Mouse (Mus musculus): ENCODE measurements at regions not wholly inside any gene's neighbourhood (a gene's known extent, or its start where the extent isn't known, plus 50 kb on each side); places are given as distances from the start of the nearest gene placed in this dataset.
"Not testable (repeated sequence)": the region's sequence is repeated elsewhere in the genome, so short reads cannot be mapped to it uniquely, and the experiment has no call there.

- DNase-seq (ENCODE audit: low read depth, low spot score): no peak
These were observed 94.9 kb downstream of the Plppr4 start for GRCm38 (mm10) chr3:117265790-117266189.

GRCm38 (mm10) chr3:117247833-117248232 lies 112.8 kb downstream of the Plppr4 start:
- no peak for DNase-seq (ENCODE audit: low read depth, low spot score)

- DNase-seq (ENCODE audit: low read depth, low spot score): no peak
These were observed 118.9 kb downstream of the Plppr4 start for GRCm38 (mm10) chr3:117241810-117242209.

DNA sequence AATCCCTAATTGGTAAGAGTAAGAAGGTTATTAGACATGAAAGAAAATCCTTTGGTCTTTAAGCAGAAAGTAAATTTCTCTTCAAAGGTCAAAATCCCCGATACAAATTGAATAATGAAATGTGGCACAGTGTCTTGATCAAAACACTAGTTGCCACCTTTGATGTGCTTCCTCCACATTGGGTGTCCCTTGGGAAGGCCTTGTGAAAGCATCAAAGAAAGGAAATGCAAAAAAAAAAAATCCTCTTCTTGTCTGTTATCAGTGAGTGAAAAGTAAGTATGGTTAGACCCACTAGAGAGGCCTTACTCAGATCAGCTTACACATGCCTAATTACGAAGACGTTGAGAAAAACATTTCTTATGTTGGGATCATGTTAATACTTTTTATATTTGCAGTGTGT lies 134.1 kb downstream of the Plppr4 start:
- DNase-seq (ENCODE audit: low read depth, low spot score): no peak

- DNase-seq (ENCODE audit: low read depth, low spot score): no peak
These were observed 135.6 kb downstream of the Plppr4 start for GRCm38 (mm10) chr3:117225041-117225440.

- DNase-seq (ENCODE audit: low read depth, low spot score): no peak
These were observed 142.7 kb downstream of the Plppr4 start for GRCm38 (mm10) chr3:117217952-117218351.

- DNase-seq (ENCODE audit: low read depth, low spot score): no peak
These were observed 168.8 kb downstream of the Plppr4 start for GRCm38 (mm10) chr3:117191903-117192302.

- no peak for DNase-seq (ENCODE audit: low read depth, low spot score)
These were observed 171.7 kb downstream of the Plppr4 start for GRCm38 (mm10) chr3:117188782-117189500.

DNA sequence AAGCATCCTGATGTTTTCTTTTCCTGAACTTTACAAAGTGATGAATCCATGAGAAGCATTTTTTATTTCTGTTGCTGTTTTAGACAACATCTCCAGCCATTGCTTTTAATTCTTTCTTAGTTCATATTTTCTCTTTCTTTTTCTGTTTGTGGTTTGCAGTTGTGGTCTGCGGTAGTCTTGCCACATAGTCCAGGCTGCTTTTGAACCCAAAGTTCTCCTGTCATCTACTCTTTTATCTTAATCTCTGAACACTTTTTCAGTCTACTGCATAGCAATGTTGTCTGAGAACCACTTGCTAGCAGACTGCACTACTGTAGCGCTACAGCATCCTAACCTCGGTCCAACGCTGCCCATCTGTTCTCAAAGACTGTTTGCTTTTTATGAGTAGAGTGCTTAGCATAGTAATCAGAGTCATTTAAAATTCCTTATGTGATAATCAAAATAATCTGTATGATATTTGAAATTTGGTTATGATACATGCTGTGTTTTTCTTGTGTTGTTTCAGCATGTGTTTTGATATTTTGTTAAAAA lies 177.0 kb downstream of the Plppr4 start:
- no peak for DNase-seq (ENCODE audit: low read depth, low spot score)

DNA sequence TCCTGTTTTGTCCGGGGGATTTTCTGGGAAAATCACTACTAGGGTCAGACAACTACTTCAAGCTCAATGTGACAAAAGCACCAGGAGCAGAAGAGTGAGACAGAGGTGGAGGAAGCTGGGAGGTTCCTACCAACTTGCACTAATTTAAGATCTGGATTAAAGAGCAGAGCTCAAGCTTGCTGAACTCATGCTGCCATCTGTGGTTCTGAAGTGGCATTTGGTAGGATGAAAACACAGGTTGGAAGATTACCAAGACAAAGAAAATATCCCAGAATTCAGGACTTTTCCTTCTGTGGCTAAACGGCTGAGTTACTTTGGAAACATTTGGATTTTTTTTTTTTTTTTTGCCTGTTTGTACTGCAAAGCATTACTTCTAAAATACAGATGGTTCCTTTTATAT lies 190.9 kb downstream of the Plppr4 start:
- DNase-seq (ENCODE audit: low read depth, low spot score): no peak

DNA sequence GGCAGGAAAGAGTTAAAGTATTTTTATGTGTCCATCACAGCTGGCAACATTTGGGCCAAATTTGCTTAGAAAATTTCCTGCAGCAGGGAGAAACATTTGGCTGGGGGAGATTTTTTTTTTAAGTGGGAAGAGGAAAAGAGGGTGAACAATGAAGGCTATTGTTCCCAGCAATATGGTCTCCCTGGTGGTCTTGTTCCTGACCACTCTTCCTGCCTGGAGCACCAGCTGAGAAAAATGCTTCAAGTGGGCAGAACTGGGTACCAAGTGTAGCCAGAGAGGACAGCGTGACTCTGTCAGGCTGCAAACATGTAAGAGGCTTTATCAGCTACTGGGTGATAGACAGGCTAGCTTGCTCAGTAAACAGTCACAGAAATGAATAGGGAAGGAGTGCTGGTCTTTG lies 194.3 kb upstream of the Palmd start:
- no peak for DNase-seq (ENCODE audit: low read depth, low spot score)

DNA sequence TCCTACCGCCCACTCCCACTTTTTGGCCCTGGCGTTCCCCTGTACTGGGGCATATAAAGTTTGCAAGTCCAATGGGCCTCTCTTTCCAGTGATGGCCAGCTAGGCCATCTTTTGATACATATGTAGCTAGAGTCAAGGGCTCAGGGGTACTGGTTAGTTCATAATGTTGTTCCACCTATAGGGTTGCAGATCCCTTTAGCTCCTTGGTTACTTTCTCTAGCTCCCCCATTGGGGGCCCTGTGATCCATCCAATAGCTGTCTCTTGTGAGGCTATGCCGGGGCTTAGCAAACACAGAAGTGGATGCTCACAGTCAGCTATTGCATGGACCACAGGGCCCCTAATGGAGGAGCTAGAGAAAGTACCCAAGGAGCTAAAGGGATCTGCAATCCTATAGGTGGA lies 191.9 kb upstream of the Palmd start:
- DNase-seq (ENCODE audit: low read depth, low spot score): not testable (repeated sequence)

- DNase-seq (ENCODE audit: low read depth, low spot score): no peak
These were observed 186.5 kb upstream of the Palmd start for GRCm38 (mm10) chr3:117155274-117155673.

DNA sequence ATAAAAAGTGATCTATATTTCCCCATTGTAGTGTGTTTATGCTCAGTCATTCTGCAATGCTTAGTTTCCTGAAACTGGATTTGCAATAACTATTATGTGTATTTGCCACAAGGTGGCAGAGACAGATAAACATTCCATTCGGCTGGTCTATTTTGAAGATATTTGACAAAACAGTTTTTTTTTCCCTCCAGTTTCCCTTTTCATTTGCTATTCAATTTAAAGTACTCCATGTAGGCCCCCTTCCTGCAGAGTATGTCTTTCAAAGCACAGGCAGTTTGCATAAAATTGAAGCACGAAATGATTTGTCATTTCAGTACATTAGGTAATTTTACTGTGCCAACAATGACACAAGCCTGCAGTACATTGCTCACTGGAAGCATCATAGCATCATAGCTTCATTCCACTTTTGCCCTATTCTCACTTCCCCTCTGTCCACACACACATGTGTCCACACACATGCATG lies 184.3 kb upstream of the Palmd start:
- no peak for DNase-seq (ENCODE audit: low read depth, low spot score)

DNA sequence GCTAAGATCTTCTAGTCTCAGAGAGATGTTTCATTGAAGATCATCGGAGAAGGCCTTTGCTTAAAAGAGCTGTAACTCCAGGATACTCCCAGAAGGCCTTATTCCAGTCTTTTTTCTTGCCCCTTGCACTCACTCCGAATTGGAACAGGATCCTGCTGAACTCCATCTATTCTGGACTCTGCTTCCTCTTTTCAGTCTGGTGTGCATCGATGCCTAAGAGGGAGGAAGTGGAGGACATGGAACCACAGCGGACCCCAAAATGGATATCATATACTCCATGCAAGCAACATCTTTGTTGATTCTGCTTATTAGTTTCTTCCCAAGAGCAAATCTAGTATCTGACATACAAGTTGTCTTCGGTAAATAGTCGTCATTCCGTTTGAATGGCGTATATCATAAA lies 183.6 kb upstream of the Palmd start:
- no peak for DNase-seq (ENCODE audit: low read depth, low spot score)

- no peak for DNase-seq (ENCODE audit: low read depth, low spot score)
These were observed 178.6 kb upstream of the Palmd start for GRCm38 (mm10) chr3:117147414-117147813.

- peak; percentile 3 for DNase-seq (ENCODE audit: low read depth, low spot score)
These were observed 171.0 kb upstream of the Palmd start for GRCm38 (mm10) chr3:117139835-117140234.

- DNase-seq (ENCODE audit: low read depth, low spot score): no peak
These were observed 169.9 kb upstream of the Palmd start for GRCm38 (mm10) chr3:117138720-117139119.

GRCm38 (mm10) chr3:117132897-117133296 lies 164.1 kb upstream of the Palmd start:
- no peak for DNase-seq (ENCODE audit: low read depth, low spot score)

GRCm38 (mm10) chr3:117122211-117122610 lies 153.4 kb upstream of the Palmd start:
- DNase-seq (ENCODE audit: low read depth, low spot score): no peak

DNA sequence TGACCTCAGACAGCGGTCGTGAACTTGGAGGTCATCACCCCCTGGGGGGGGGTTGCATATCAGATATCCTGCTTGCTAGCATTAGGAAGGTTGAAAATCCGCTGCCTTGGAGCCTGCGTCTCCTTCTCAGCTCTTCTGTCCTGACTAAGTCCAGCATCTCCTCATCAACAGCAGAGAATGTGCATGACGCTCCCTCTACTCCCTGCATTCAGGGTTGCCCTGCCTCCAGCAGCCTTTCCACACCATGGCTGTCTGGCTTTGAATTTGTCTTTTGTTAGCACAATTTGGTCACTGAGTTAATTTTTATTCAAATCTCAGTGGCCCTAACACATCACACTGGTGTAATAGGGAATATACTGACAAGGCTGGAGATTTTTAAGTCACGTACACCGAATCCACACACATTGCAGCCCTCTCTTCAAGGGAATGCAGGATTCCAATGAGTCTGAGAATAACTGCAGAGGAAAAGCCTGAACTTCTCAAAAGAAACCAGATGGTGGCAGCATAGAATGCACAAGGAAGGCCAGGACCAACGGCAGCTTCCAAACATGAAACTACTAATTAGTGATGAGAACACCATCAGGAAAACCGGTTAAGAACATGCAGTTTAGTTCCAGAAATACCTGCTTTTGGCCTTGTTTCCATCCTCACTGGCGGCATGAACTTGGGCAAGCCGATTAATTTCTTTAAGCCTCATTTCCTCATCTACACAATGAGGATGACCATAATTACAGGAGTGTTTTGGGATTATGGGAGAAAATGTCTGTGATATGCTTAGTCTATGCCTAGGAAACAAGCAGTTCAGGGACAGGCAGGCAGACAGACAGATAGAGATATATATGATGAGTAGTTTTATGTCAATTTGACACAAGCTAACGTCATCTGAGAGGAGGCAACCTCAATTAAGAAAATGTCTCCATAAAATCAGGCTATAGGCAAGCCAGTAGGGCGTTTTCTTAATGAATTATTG lies 151.6 kb upstream of the Palmd start:
- no peak for DNase-seq (ENCODE audit: low read depth, low spot score)

DNA sequence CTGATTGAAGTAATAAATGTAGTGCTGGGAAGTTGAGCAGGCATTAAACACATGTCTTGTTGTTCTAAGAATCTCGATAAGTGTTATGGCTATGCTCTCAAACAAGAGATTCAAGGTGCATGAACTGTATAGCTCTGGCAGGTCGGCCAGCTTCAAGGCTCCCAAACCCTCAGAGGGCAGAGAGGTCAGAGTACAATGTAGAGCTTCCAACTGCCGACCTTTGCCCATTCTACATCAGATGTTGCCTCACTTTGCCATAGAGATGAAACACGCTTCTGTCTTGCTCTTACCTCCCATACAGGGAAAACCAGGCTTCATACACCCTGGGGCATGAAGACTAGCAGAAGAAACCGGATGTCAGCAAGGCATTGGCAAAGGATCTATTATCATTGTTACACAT lies 150.8 kb upstream of the Palmd start:
- DNase-seq (ENCODE audit: low read depth, low spot score): no peak

Measured in skeletal muscle tissue, adult 2 months (tissue).